Mouse (Mus musculus): Measurements from ENCODE around the gene Cdk11b. TPM values are rescaled to one million over a fixed set of nuclear protein-coding genes. Genes with fewer than 3 reads are reported as not detected.
A peak's percentile ranks its signal among the peaks of the same experiment; 100 is the strongest.

The Cdk11b gene
- total RNA-seq (2021) = 10 to 100 TPM; 24.4 to 33.1 TPM
- long read RNA-seq, experiment 1, transcript Cdk11b-201 (20 exons, 2,595 nt) = major isoform, 11 of 58 reads
- long read RNA-seq, experiment 1, partial matches to known transcripts = 10 of 58 reads
- long read RNA-seq, experiment 1, other reads (novel, unspliced or antisense) = 33 of 58 reads
- long read RNA-seq, experiment 2, transcript Cdk11b-202 (20 exons, 2,673 nt) = minor isoform, 5 of 62 reads
- long read RNA-seq, experiment 2, transcript Cdk11b-201 (20 exons, 2,595 nt) = major isoform, 28 of 62 reads
- long read RNA-seq, experiment 2, partial matches to known transcripts = 4 of 62 reads
- long read RNA-seq, experiment 2, other reads (novel, unspliced or antisense) = 25 of 62 reads

GRCm38 (mm10) chr4:155624338-155625291, at the start of gene Cdk11b:
TSS of gene Cdk11b (plus strand) at chr4:155624854.
- peak; percentile 94 for DNase-seq

GRCm38 (mm10) chr4:155574931-155575330, 49.7 kb upstream of the Cdk11b start:
- DNase-seq = no peak

GRCm38 (mm10) chr4:155575521-155575920, 49.1 kb upstream of the Cdk11b start:
- DNase-seq = no peak

DNA sequence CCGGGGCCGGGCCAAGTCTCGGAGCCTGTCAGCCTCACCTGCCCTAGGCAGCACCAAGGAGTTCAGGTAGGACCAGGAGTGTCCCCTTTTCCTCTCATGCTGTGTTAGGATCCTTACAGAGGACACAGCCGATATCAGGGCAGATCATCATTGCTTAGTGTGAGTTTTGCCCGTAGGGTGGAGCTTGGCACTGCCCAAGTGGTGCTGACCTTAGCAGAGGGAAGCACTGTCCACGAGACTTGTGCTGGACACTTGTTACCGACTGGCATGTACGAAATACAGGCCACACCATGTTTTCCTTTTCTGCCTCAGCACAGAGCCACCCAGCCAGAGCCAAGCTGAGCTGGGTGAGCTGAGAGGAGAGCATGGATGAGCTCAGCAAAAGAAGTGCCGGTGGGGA, 47.5 kb upstream of the Cdk11b start:
- DNase-seq = no peak

- DNase-seq = no peak
Observed at GRCm38 (mm10) chr4:155577741-155578140, 46.9 kb upstream of the Cdk11b start.

DNA sequence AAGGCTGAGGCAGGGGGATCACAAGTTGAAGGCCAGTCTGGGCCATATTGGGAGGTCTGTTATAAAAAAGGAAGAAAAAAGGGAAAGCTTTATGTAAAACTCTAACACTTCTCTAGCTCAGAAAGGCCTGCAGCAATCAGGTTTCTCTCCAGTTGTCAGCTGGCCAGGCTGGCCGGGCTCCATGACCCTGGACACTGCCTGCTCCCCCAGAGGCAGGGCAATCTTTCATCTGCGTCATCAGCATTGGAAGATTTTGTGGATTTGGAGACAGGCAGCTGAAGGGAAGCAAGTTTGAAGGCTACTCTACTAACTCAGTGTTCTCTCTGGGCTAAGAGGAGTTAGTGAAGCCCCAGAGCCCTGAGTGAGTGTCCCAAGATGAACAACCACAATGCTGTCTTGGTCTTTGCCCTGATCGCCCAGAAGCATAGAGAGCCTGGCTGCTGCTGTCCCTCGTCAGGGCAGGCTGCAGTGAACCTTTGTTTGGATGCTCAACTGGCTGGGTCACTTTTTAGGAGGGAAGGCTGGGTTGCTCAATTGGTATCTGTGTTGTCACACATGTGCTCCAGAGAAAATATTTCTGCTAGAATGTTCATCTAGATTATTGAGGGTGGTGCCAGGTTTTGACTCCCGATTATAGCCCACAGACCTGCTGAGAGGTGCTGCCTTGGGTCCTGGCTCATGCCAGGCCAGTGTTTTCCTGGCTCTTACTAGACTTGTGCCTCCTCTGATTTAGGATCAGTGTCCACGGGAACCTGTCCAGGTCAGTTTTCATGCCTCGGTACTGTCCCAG, 46.1 kb upstream of the Cdk11b start:
- DNase-seq = peak; percentile 72

- peak; percentile 66 for DNase-seq
Observed at GRCm38 (mm10) chr4:155580420-155580819, 44.2 kb upstream of the Cdk11b start.

- DNase-seq = no peak
Observed at GRCm38 (mm10) chr4:155582279-155582905, 42.3 kb upstream of the Cdk11b start.

DNA sequence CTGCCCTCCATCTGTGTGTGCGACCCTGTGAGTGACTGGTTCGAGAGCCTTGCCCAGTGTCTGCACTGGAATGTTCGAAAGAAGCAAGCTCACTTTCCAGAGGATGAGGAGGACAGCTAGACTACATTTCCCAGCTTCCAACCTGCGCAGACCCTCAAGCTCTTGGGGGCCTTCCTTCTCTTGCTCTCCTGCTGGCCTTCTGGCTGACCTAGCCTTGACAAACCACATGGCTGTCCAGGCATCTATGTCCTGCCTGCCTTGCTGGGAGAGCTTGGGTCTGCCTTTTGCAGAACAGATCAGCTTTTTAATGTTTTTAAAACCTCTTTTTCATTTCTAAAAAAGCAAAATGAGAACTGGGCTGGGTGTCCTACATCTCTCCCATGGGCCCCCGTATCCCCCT, 35.3 kb upstream of the Cdk11b start:
- DNase-seq = no peak

GRCm38 (mm10) chr4:155591012-155591719, 33.5 kb upstream of the Cdk11b start:
- no peak for DNase-seq

GRCm38 (mm10) chr4:155593780-155594179, 30.9 kb upstream of the Cdk11b start:
- DNase-seq = no peak

- no peak for DNase-seq
Observed at GRCm38 (mm10) chr4:155595777-155596176, 28.9 kb upstream of the Cdk11b start.

DNA sequence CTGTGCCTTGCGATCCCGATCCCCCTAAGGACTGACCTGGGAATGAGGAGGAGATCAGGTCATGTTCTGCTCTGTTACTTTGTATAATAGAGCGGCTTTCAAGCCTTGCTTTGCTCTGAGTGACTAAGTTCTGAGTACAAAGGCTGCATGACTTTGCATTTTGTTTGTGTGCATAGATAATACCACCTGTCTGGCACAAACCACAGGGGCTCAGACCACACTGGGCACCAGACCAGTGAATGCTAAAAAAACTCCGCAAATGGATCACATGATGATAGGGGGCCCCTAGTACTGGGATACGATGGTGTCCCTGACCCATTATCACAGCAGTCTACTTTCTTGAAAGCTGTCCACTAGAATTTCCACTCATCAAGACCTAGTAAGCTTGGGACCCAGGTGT, 28.0 kb upstream of the Cdk11b start:
- DNase-seq = no peak

DNA sequence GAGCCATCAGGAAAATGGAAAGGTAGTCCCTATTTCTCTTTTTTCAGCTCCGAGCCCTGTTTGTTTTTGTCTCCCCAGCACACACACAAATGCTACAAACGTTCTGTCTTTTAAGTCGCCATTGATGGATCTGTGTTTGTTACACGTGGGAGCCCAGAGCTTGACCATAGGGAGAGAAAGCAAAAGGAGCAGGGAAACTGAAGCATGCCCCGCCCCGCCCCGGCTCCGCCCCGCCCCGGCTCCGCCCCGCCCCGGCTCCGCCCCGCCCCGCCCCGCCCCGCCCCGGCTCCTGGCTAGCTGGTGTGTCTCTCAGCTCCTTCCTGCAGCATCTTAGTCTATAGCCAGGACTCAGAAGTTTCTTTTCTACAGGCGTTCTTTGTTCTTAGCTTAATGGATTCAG, 26.1 kb upstream of the Cdk11b start:
- no peak for DNase-seq

GRCm38 (mm10) chr4:155599901-155600825, 24.5 kb upstream of the Cdk11b start:
- no peak for DNase-seq

DNA sequence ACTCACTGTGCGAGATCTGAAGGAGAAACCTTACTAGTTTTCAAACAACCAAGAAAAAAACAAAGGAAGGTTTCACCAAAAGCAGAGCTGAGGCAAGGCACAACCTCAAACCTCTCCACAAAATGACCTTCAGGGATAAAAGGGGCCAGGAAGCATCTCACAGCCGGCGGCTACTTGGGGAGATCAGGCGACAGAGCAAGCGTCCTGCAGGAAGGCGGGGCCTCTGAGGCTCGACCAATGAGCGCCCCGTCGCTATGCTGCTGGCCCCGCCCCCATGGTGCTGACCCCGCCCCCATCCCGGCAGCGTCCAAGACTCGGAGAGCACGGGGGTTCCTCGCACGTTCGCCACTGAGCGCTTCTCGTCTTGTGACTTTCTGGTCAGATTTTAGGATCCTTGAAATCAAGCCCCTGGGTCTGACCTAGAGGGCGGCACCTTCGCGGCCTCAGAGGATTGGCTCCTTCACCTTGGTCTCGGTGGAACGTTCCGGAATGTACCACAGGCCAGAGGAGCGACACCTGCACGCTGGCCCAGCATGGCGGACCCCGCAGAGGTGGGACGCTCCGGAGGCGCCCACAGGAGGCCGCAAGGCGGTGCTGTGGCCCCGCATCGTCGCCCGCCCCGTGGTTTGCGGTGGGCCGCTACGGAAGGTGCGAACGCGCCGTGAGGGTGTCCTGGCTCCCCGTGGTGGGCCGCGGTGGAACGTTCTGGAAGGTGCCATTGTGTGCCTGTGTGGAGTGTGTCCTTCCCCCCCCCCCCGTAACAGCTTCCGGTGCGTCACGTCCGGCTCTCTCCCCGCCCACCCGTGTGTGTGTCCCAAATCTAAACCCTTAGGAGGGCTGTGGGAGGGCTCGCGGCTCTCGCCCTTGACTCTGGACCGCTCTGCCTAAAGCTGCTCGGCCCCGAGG, 23.3 kb upstream of the Cdk11b start, which contains the start of gene Slc35e2:
Slc35e2 (plus strand) TSS at position 326 of the 906 bp plus-strand sequence.
- DNase-seq = peak; percentile 97

- DNase-seq = no peak
Observed at GRCm38 (mm10) chr4:155601997-155602456, 22.6 kb upstream of the Cdk11b start.

GRCm38 (mm10) chr4:155602753-155603152, 21.9 kb upstream of the Cdk11b start:
- DNase-seq = no peak

DNA sequence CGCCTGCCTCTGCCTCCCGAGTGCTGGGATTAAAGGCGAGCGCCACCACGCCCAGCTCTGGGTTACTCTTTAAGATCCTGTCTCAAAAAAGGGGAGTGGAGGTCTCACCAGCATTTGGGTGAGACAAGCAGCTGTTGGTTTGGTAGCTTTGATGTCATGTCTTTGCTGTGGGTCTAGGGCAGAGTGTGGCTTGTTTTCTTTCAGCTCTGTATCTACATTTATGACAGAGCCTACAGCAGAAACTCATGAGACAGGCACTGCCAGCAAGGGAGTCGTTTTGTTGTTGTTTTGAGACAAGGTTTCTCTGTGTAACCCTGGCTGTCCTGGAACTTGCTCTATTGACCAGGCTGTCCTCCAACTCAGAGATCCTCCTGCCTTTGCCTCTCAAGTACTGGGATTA, 20.9 kb upstream of the Cdk11b start:
- no peak for DNase-seq

Measured in gastrocnemius, postnatal 10 days (tissue).